Mouse (Mus musculus): Measurements from ENCODE around the gene Ormdl2.

DNA sequence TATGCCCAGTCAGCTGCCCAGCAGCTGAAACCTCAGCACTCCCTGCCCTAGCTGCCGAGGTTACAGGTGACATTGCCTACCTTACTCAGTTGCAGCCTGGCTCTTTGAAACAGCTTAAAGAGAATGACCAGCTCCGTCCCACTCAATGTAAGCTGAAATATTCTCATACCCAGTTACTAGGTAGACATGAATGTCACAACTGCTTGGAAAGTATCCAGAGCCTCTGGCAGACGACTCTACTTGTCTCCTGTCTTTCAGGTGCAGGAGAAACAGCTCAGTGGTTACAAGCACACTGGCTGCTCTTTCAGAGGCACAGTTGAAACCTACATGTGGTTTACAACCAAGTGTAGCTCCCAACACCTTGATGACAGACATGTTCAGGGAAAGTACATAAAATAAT lies 48.9 kb upstream of the Ormdl2 start:
- TF ChIP-seq POLR2A (IDR thresholded peaks at IDR 0.05; ENCODE audit: low read depth, low read length), result no peak
- TF ChIP-seq CTCF (IDR thresholded peaks at IDR 0.05; ENCODE audit: extremely low read depth, insufficient read depth, insufficient read length, insufficient replicate concordance), result no peak

All from spleen, adult 2 months (tissue).